Mouse (Mus musculus): ENCODE measurements around the gene Jade1. TPM values are rescaled to one million over a fixed set of nuclear protein-coding genes. Genes with fewer than 3 reads are reported as not detected.

Gene Jade1
- total RNA-seq (2012; rRNA removed) (10.7 and 11.9 TPM in 2 replicates), total RNA-seq (2014; rRNA removed) (9.6 and 12.5 TPM in 2 replicates), polyA plus RNA-seq (2012; ENCODE audit: insufficient read length, low read depth) (11.0 and 12.0 TPM in 2 replicates)

GRCm38 (mm10) chr3:41555491-41556381 lies at the start of gene Jade1:
TSS of gene Jade1 (plus strand) at chr3:41555731.
- H3K27ac ChIP-seq (ENCODE audit: insufficient read depth, low read depth) = no peak within 1 kb of the TSS
- H3K9ac ChIP-seq (ENCODE audit: insufficient read depth, low read depth) = no peak within 1 kb of the TSS
- H3K79me2 ChIP-seq (replicated peaks; ENCODE audit: control insufficient read depth, extremely low read depth, insufficient read depth, poor library complexity, severe bottlenecking) = no peaks in the 10 kb centered on the region
- no peaks in the 10 kb centered on the region for H3K9me3 ChIP-seq (replicated peaks; ENCODE audit: low read length)
- TF ChIP-seq CHD1 (IDR thresholded peaks at IDR 0.05; ENCODE audit: low read depth, low read length) = no peak
- TF ChIP-seq MEF2A (IDR thresholded peaks at IDR 0.05; ENCODE audit: borderline replicate concordance, low read depth, low read length) = no peak
- TF ChIP-seq UBTF (IDR thresholded peaks at IDR 0.05; ENCODE audit: low read depth, low read length) = no peak
- no peak for TF ChIP-seq MAFK (IDR thresholded peaks at IDR 0.05; ENCODE audit: insufficient replicate concordance, low read length)
- no peak for TF ChIP-seq USF1 (IDR thresholded peaks at IDR 0.05; ENCODE audit: low read depth, low read length)
- TF ChIP-seq RAD21 (IDR thresholded peaks at IDR 0.05; ENCODE audit: low read depth, low read length) = no peak
- no peak for TF ChIP-seq TBP (conservative IDR thresholded peaks at IDR 0.05; ENCODE audit: low read depth, low read length)
- TF ChIP-seq RCOR1 (conservative IDR thresholded peaks at IDR 0.05; ENCODE audit: low read depth, low read length) = no peak
- no peak for TF ChIP-seq ETS1 (conservative IDR thresholded peaks at IDR 0.05; ENCODE audit: low read depth, low read length)
- no peak for TF ChIP-seq POLR2A (IDR thresholded peaks at IDR 0.05; ENCODE audit: low read depth, low read length)
- no peak for TF ChIP-seq SIN3A (IDR thresholded peaks at IDR 0.05; ENCODE audit: low read length)
- no peaks in the 10 kb centered on the region for H3K36me3 ChIP-seq (replicated peaks in 1 of 2; ENCODE audit: control insufficient read depth in 1 of 2, insufficient read depth in 1 of 2, low read length in 1 of 2)
- H3K4me1 ChIP-seq (ENCODE audit: control insufficient read depth in 1 of 2, insufficient read depth in 2 of 2) = peaks cover 0 to 12% of the 10 kb centered on the region in 2 experiments; a peak in 3 of 4 replicates
- no peak within 1 kb of the TSS for H3K4me3 ChIP-seq (replicated peaks in 1 of 3; ENCODE audit: low read depth in 2 of 3, low read length in 2 of 3, poor library complexity in 1 of 3)
- dilution Hi-C loops (cut with MboI; ENCODE audit: extremely low pct_ligation_motif_present, extremely low pct_unique_long_range_greater_than_20kb, low sequenced_read_pairs) (no loop called here), in situ Hi-C loops (cut with MboI; ENCODE audit: low pct_ligation_motif_present, low pct_unique_long_range_greater_than_20kb, low sequenced_read_pairs) (loop anchor here (25.0 kb wide), 1 partner anchor 193 kb away; no protein-coding TSS in a partner anchor)
- no peak within 1 kb of the TSS for H3K4me2 ChIP-seq (ENCODE audit: insufficient read depth, low read depth, poor library complexity, severe bottlenecking)
- H3K27me3 ChIP-seq (replicated peaks) = no peaks in the 10 kb centered on the region
- no peak for DNase-seq (ENCODE audit: extremely low read depth)

GRCm38 (mm10) chr3:41509441-41509840 lies 46.1 kb upstream of the Jade1 start:
- DNase-seq (ENCODE audit: extremely low read depth) = no peak
- Histone ChIP-seq H3K9ac (ENCODE audit: insufficient read depth, low read depth) (no peak overlapping the region), H3K36me3 (replicated peaks in 1 of 2; ENCODE audit: control insufficient read depth in 1 of 2, insufficient read depth in 1 of 2, low read length in 1 of 2) (no peaks in the 10 kb centered on the region), H3K79me2 (replicated peaks; ENCODE audit: control insufficient read depth, extremely low read depth, insufficient read depth, poor library complexity, severe bottlenecking) (no peaks in the 10 kb centered on the region), H3K27ac (ENCODE audit: insufficient read depth, low read depth) (no peak overlapping the region), H3K4me3 (replicated peaks in 1 of 3; ENCODE audit: low read depth in 2 of 3, low read length in 2 of 3, poor library complexity in 1 of 3) (no peak overlapping the region), H3K27me3 (replicated peaks) (no peaks in the 10 kb centered on the region), H3K4me1 (ENCODE audit: control insufficient read depth in 1 of 2, insufficient read depth in 2 of 2) (no peaks in the 10 kb centered on the region), H3K4me2 (ENCODE audit: insufficient read depth, low read depth, poor library complexity, severe bottlenecking) (no peak overlapping the region), H3K9me3 (replicated peaks; ENCODE audit: low read length) (no peaks in the 10 kb centered on the region)
- dilution Hi-C loops (cut with MboI; ENCODE audit: extremely low pct_ligation_motif_present, extremely low pct_unique_long_range_greater_than_20kb, low sequenced_read_pairs) = no loop called here
- TF ChIP-seq UBTF (IDR thresholded peaks at IDR 0.05; ENCODE audit: low read depth, low read length) (no peak), USF2 (conservative IDR thresholded peaks at IDR 0.05; ENCODE audit: low read depth, low read length) (no peak)
- in situ Hi-C loops (cut with MboI; ENCODE audit: low pct_ligation_motif_present, low pct_unique_long_range_greater_than_20kb, low sequenced_read_pairs) = no loop called here
